Mouse (Mus musculus) layer of hippocampus, postnatal 14 days (tissue): ENCODE data around the gene Higd1a. TPM values are rescaled to one million over a fixed set of nuclear protein-coding genes. Genes with fewer than 3 reads are reported as not detected.

Experiments used
- DNase-seq, 2 experiments: peaks; one replicate each; pipeline ENCODE4 v3.0.0; 2021 to 2022; ENCODE audit warnings: low spot score in 2 of 2, mixed read lengths in 1 of 2
- total RNA-seq, 2 experiments: library from RNA; stranded (reverse); gene quantifications; 2 replicates each; pipeline ENCODE4 v1.2.3; 2021

Gene Higd1a
- total RNA-seq, 2 experiments from 2014 or later, result 96.5 to 101 TPM

DNA sequence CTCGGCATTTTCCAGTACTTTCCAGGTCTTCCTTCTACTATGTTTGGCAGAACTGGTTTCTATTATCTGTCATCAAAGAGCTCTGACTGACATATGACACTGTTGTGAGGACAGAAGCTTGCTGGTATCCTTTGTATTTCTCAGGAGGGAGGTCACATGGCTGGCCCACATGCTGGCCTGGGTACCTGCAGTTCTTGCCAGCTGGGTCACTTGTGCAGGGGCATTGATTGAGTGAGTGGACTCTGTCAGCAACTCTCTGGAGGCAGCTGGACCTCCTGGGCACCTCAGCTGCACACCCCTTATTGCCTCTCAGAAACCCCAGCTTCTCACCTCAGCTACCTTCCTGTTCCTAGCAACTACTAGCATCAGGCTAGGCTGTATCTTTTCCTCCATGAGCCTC is 50.6 kb downstream of the Higd1a start:
- peak in 1 of 2 experiments; percentile 30 for DNase-seq

GRCm38 (mm10) chr9:121802747-121803146 is 55.4 kb downstream of the Higd1a start:
- no peak for DNase-seq

DNA sequence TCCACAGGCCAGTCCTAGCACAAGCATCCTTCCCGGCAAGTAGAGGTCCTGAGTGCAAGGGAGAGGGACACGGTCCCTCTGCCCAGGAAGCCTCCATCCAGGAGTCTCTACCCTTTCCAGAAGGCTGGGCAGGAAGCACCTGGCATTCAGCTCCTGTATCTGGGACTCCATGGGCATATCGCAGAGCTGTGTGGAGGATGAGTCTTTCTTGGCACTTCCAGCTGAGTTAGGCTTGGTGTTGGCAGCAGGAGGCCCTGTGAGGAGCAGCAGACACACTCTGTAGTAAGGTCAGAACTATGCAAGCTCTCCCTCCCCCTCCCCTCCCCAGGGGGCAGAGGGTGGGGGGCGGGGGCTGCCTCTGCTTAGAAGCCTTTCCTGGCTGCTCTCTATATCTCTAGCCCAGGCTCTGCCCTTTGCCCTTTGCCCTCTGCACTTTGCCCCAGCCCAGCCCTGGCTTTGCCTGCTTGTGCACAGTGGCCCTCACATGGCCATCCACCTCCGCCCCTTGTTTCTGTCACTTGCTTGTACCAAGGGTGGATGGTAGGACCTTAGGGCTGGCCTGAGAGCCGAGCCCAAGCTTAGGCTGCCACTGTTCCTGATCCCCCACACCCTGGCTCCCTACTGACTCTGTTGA is 59.2 kb downstream of the Higd1a start:
- no peak for DNase-seq

Other genes with a start within 250 kb of the Higd1a start
- gene Lyzl4, start 216.3 kb downstream of the Higd1a start, total RNA-seq, result 1 to 10 TPM in 1 of 2 experiments, under 1 TPM in 1; 0.69 to 1.3 TPM
- 10 to 100 TPM; 10.6 TPM for gene Vipr1, start 215.6 kb downstream of the Higd1a start, total RNA-seq
- gene Sec22c, start 152.9 kb downstream of the Higd1a start, total RNA-seq, result 10 to 100 TPM; 26.4 to 28.7 TPM
- 10 to 100 TPM; 83.1 to 92.6 TPM for gene Ss18l2, start 148.0 kb downstream of the Higd1a start, total RNA-seq
- 100 to 1,000 TPM; 105 to 121 TPM for gene Nktr, start 139.2 kb downstream of the Higd1a start, total RNA-seq
- 100 to 1,000 TPM; 105 to 107 TPM for gene Zfp651, start 99.0 kb downstream of the Higd1a start, total RNA-seq
- gene Klhl40, start 80.8 kb downstream of the Higd1a start, total RNA-seq, result 1 to 10 TPM; 3.2 to 4.3 TPM
- gene Hhatl, start 65.9 kb downstream of the Higd1a start, total RNA-seq, result 1 to 10 TPM; 7.5 to 8.3 TPM
- gene Ccdc13, start 18.9 kb downstream of the Higd1a start, total RNA-seq, result 1 to 10 TPM; 8.3 to 9.4 TPM
- 1 to 10 TPM; 2.6 to 4.2 TPM for gene Ackr2, start 40.0 kb upstream of the Higd1a start, total RNA-seq
- not detected for gene Cyp8b1, start 57.9 kb upstream of the Higd1a start, total RNA-seq
- gene Fam198a, start 92.6 kb upstream of the Higd1a start, total RNA-seq, result 1 to 10 TPM; 3.5 to 4.7 TPM
- gene Pomgnt2, start 138.7 kb upstream of the Higd1a start, total RNA-seq, result 10 to 100 TPM; 39.0 to 39.2 TPM